Mouse (Mus musculus) stomach, postnatal 0 days (tissue): ENCODE measurements around the gene Gpr37l1.
"Not testable (repeated sequence)": the region's sequence is repeated elsewhere in the genome, so short reads cannot be mapped to it uniquely, and the experiment has no call there.

Source experiments
- CTCF ChIP-seq: IDR thresholded peaks from 2 replicates; pipeline ENCODE4 v1.5.1; 2016; ENCODE audit warnings: antibody characterized with exemption, low read depth, mild to moderate bottlenecking, moderate library complexity
- EP300 ChIP-seq: optimal IDR thresholded peaks from 2 replicates; pipeline ENCODE3; 2016; ENCODE audit warnings: antibody characterized with exemption

- not testable (repeated sequence) for TF ChIP-seq CTCF, EP300
Observed at GRCm38 (mm10) chr1:135111271-135111670, 56.2 kb downstream of the Gpr37l1 start.
